27 mouse cellular contexts compared by ENCODE assay signal in genomic region chr2:59968593-59968992, GRCm38 (mm10).
DNase-seq lines count a peak whose midpoint lies in the region; ATAC-seq and TF ChIP-seq lines count a peak whose summit lies in the region.
"Had no signal": no experiment of that assay in that cellular context is flagged by ENCODE, and none has a peak within 500 bp of the region (broad histone marks: within the 10 kb centered on the region; RNA-seq: fewer than 3 reads in every experiment).

No protein-coding gene starts in this region.

- peaks cover 35% of the 10 kb centered on the region for H3K4me1 ChIP-seq in heart, embryonic 12.5 days (replicated peaks)
- H3K4me1 ChIP-seq in MEL (ENCODE audit: control insufficient read depth in 1 of 2, insufficient read depth in 2 of 2, low read length in 2 of 2): peaks cover 7 to 13% of the 10 kb centered on the region in 2 experiments
- H3K4me1 ChIP-seq: embryonic facial prominence, embryonic 10.5 days; forebrain, embryonic 15.5 days had no signal

- peaks cover 29% of the 10 kb centered on the region for H3K36me3 ChIP-seq in heart, embryonic 12.5 days
- H3K36me3 ChIP-seq in MEL (ENCODE audit: control insufficient read depth in 1 of 2, insufficient read depth in 2 of 2, low read length in 2 of 2): peaks cover 0 to 14% of the 10 kb centered on the region in 2 experiments; a peak in 2 of 4 replicates

- no peaks in the 10 kb centered on the region for H3K27me3 ChIP-seq in heart, embryonic 12.5 days (replicated peaks)
- H3K27me3 ChIP-seq in MEL (ENCODE audit: control insufficient read depth in 1 of 2, insufficient read depth in 2 of 2, low read length in 2 of 2): no peaks in the 10 kb centered on the region
- H3K27me3 ChIP-seq: embryonic facial prominence, embryonic 13.5 days; forebrain, embryonic 12.5 days; forebrain, embryonic 15.5 days; heart, embryonic 13.5 days; Patski had no signal

- H3K79me2 ChIP-seq in MEL (ENCODE audit: control insufficient read depth, insufficient read depth, low read length, poor library complexity): peaks cover 2% of the 10 kb centered on the region; the same call in 1 of the 2 replicates

- no peak overlapping the region for H3K27ac ChIP-seq in heart, embryonic 12.5 days (ENCODE audit: poor library complexity, severe bottlenecking)
- no peak overlapping the region for H3K27ac ChIP-seq in MEL (ENCODE audit: control insufficient read depth, low read depth, low read length)
- H3K27ac ChIP-seq: embryonic facial prominence, embryonic 10.5 days; embryonic facial prominence, embryonic 13.5 days; forebrain, embryonic 12.5 days; forebrain, embryonic 15.5 days; heart, embryonic 13.5 days; hindbrain, embryonic 14.5 days; hindbrain, postnatal 0 days had no signal

- intact Hi-C loops in heart, postnatal 36 days (cut with DNase I): no loop called here

- no peaks in the 10 kb centered on the region for H3K9me3 ChIP-seq in heart, embryonic 12.5 days (replicated peaks)
- H3K9me3 ChIP-seq in MEL (replicated peaks; ENCODE audit: insufficient read depth, low read length): no peaks in the 10 kb centered on the region
- H3K9me3 ChIP-seq: embryonic facial prominence, embryonic 10.5 days; embryonic facial prominence, embryonic 13.5 days; forebrain, embryonic 12.5 days; forebrain, embryonic 15.5 days; heart, embryonic 13.5 days had no signal

- no peak for ATAC-seq in heart, embryonic 12.5 days (ENCODE audit: insufficient number of reproducible peaks, low FRiP score)
- ATAC-seq: forebrain, embryonic 15.5 days; hindbrain, postnatal 0 days; intestine, embryonic 16.5 days; Patski had no signal

- 80% methylated on average over 7 of the region's 7 CpGs for WGBS in heart, embryonic 12.5 days

- DNase-seq in heart, adult 11 months: peak; percentile 93
- DNase-seq in heart, postnatal 36 days: no peak
- peak; percentile 36 to 58 for DNase-seq in heart, adult 9 months (ENCODE audit: low spot score in 2 of 2)
- DNase-seq in A20 (ENCODE audit: low read depth, low spot score): peak; percentile 76
- peak; percentile 14 for DNase-seq in MEL (ENCODE audit: low read depth, low spot score)
- no peak for DNase-seq in lung, postnatal 10 days
- no peak for DNase-seq in lung, postnatal 4 days
- DNase-seq: adrenal gland, postnatal 10 days; adrenal gland, postnatal 36 days; cerebellum, adult 11-12 months; cerebellum, adult 8-10 months; cerebellum, postnatal 10 days; cerebellum, postnatal 36 days; embryo, embryonic 11 days; gastrocnemius, postnatal 14 days; kidney, adult 8-10 months had no signal

- H3K4me2 ChIP-seq in heart, embryonic 12.5 days: no peak overlapping the region
- H3K4me2 ChIP-seq: embryonic facial prominence, embryonic 13.5 days; forebrain, embryonic 12.5 days; forebrain, embryonic 15.5 days; heart, embryonic 13.5 days; hindbrain, embryonic 14.5 days had no signal

- TF ChIP-seq POLR2A in MEL (IDR thresholded peaks at IDR 0.05; ENCODE audit: control insufficient read depth in 1 of 2, insufficient read depth in 1 of 2, low read depth in 1 of 2, low read length in 2 of 2, poor library complexity in 1 of 2): no peak

- no peak for TF ChIP-seq RAD21 in MEL (IDR thresholded peaks at IDR 0.05; ENCODE audit: low read depth, low read length)

- no peak for TF ChIP-seq CTCF in MEL (IDR thresholded peaks at IDR 0.05 in 2 of 3, conservative IDR thresholded peaks at IDR 0.05 in 1 of 3; ENCODE audit: control insufficient read depth in 1 of 3, insufficient read depth in 1 of 3, low read depth in 2 of 3, low read length in 3 of 3, poor library complexity in 1 of 3, severe bottlenecking in 1 of 3)

- no peak overlapping the region for H3K9ac ChIP-seq in heart, embryonic 12.5 days
- peak overlapping the region; percentile 38 for H3K9ac ChIP-seq in MEL (ENCODE audit: control insufficient read depth, low read depth, low read length, poor library complexity, severe bottlenecking)
- H3K9ac ChIP-seq: embryonic facial prominence, embryonic 13.5 days; forebrain, embryonic 12.5 days; forebrain, embryonic 15.5 days; heart, embryonic 13.5 days; hindbrain, embryonic 14.5 days had no signal

- no peak overlapping the region for H3K4me3 ChIP-seq in heart, embryonic 12.5 days
- H3K4me3 ChIP-seq in MEL (ENCODE audit: control insufficient read depth in 1 of 2, insufficient read depth in 1 of 2, low read depth in 2 of 2, low read length in 2 of 2): peak overlapping the region; percentile 24 to 61; a peak in 3 of 4 replicates
- H3K4me3 ChIP-seq: embryonic facial prominence, embryonic 10.5 days; embryonic facial prominence, embryonic 13.5 days; erythroblast, embryonic 14.5 days; forebrain, embryonic 12.5 days; forebrain, embryonic 15.5 days; heart, embryonic 13.5 days had no signal

- no peak for TF ChIP-seq EP300 in MEL (IDR thresholded peaks at IDR 0.05; ENCODE audit: low read depth in 1 of 2, low read length in 2 of 2)

TF ChIP-seq in MEL, 35 proteins besides CTCF, POLR2A, EP300 and RAD21:
- TF ChIP-seq HCFC1 (IDR thresholded peaks at IDR 0.05; ENCODE audit: low read depth, low read length): no peak
- TF ChIP-seq TAL1 (IDR thresholded peaks at IDR 0.05; ENCODE audit: low read length): no peak
- TF ChIP-seq USF2 (IDR thresholded peaks at IDR 0.05; ENCODE audit: borderline replicate concordance in 1 of 2, insufficient read depth in 1 of 2, low read depth in 1 of 2, low read length in 2 of 2): no peak
- TF ChIP-seq ELF1 (IDR thresholded peaks at IDR 0.05; ENCODE audit: low read depth, low read length): no peak
TF ChIP-seq in MEL: peak in this region for 0.

Comparison
In these comparisons a context has a peak if more than half of its experiments do, and no peak if none do; other contexts are left out.
1. DNase-seq: peak in heart, adult 11 months (single experiment), heart, adult 9 months (2 of 2), A20 (single experiment) and MEL (single experiment); none in heart, postnatal 36 days (0 of 2), lung, postnatal 10 days (single experiment) and lung, postnatal 4 days (0 of 2).